Mouse (Mus musculus) MEL (cell line): ENCODE measurements around the gene 4933428G20Rik. TPM values are rescaled to one million over a fixed set of nuclear protein-coding genes. Genes with fewer than 3 reads are reported as not detected.

Source experiments
- DNase-seq: peaks from one replicate; pipeline ENCODE4 v3.0.0; 2011; ENCODE audit warnings: low read depth, low spot score
- H3K27ac ChIP-seq: 2 replicates; pipeline ENCODE4 v1.5.1; 2012; ENCODE audit warnings: low read depth, mild to moderate bottlenecking, control low read depth, low read length, moderate library complexity; ENCODE audit not compliant: control insufficient read depth
- H3K27me3 ChIP-seq, 2 experiments: fragments of 150-350 bp in 1 of 2; sonication (generic) in 1 of 2; 2 replicates each; pipeline ENCODE4 v1.6.1; 2012; ENCODE audit warnings: low read length in 2 of 2, mild to moderate bottlenecking in 2 of 2, improper control_type of control experiment in 1 of 2, moderate library complexity in 1 of 2; ENCODE audit not compliant: insufficient read depth in 2 of 2, control insufficient read depth in 1 of 2
- H3K36me3 ChIP-seq, 2 experiments: 2 replicates each; pipeline ENCODE4 v1.6.1; 2012 to 2014; ENCODE audit warnings: low read length in 2 of 2, improper control_type of control experiment in 1 of 2, inconsistent platforms in 1 of 2, mild to moderate bottlenecking in 1 of 2; ENCODE audit not compliant: insufficient read depth in 2 of 2, control insufficient read depth in 1 of 2
- H3K4me1 ChIP-seq, 2 experiments: fragments of 150-350 bp in 1 of 2; sonication (generic) in 1 of 2; 2 replicates each; pipeline ENCODE4 v1.6.1; 2012; ENCODE audit warnings: low read length in 2 of 2, improper control_type of control experiment in 1 of 2, mild to moderate bottlenecking in 1 of 2; ENCODE audit not compliant: insufficient read depth in 2 of 2, control insufficient read depth in 1 of 2
- H3K4me3 ChIP-seq, 2 experiments: fragments of 150-350 bp in 1 of 2; sonication (generic) in 1 of 2; 2 replicates each; pipeline ENCODE4 v1.5.1; 2012; ENCODE audit warnings: low read depth in 2 of 2, low read length in 2 of 2, mild to moderate bottlenecking in 2 of 2, moderate library complexity in 2 of 2, control low read depth in 1 of 2, improper control_type of control experiment in 1 of 2; ENCODE audit not compliant: control insufficient read depth in 1 of 2, insufficient read depth in 1 of 2
- H3K79me2 ChIP-seq: 2 replicates; pipeline ENCODE4 v1.6.1; 2012; ENCODE audit warnings: mild to moderate bottlenecking, low read length, moderate library complexity; ENCODE audit not compliant: control insufficient read depth, poor library complexity, insufficient read depth
- H3K9ac ChIP-seq: 2 replicates; pipeline ENCODE4 v1.6.1; 2012; ENCODE audit warnings: low read depth, mild to moderate bottlenecking, control low read depth, low read length, moderate library complexity; ENCODE audit not compliant: control insufficient read depth, poor library complexity, severe bottlenecking
- H3K9me3 ChIP-seq: fragments of 150-350 bp; sonication (generic); replicated peaks from 2 replicates; pipeline ENCODE4 v1.6.1; 2012; ENCODE audit warnings: mild to moderate bottlenecking, low read length, improper control_type of control experiment, moderate library complexity; ENCODE audit not compliant: insufficient read depth
- BHLHE40 ChIP-seq: IDR thresholded peaks from 2 replicates; pipeline ENCODE4 v1.6.1; 2012; ENCODE audit warnings: low read depth, mild to moderate bottlenecking, inconsistent platforms, low read length, improper control_type of control experiment, borderline replicate concordance
- CHD1 ChIP-seq: IDR thresholded peaks from 2 replicates; pipeline ENCODE4 v1.6.1; 2012; ENCODE audit warnings: low read depth, mild to moderate bottlenecking, inconsistent platforms, low read length, improper control_type of control experiment
- CHD2 ChIP-seq: IDR thresholded peaks from 2 replicates; pipeline ENCODE4 v1.6.1; 2011; ENCODE audit warnings: low read length, improper control_type of control experiment
- CTCF ChIP-seq, 3 experiments: IDR thresholded peaks in 2 of 3; conservative IDR thresholded peaks in 1 of 3; 2 replicates each; pipeline ENCODE4 v1.5.1; 2011 to 2012; ENCODE audit warnings: low read length in 3 of 3, low read depth in 2 of 3, mild to moderate bottlenecking in 2 of 3, improper control_type of control experiment in 1 of 3, inconsistent platforms in 1 of 3, mixed read lengths in 1 of 3, moderate library complexity in 1 of 3; ENCODE audit not compliant: control insufficient read depth in 1 of 3, insufficient read depth in 1 of 3, poor library complexity in 1 of 3, severe bottlenecking in 1 of 3
- ELF1 ChIP-seq: IDR thresholded peaks from 2 replicates; pipeline ENCODE4 v1.6.1; 2014; ENCODE audit warnings: low read depth, mild to moderate bottlenecking, inconsistent platforms, low read length, improper control_type of control experiment, moderate library complexity
- ETS1 ChIP-seq: IDR thresholded peaks from 2 replicates; pipeline ENCODE4 v1.6.1; 2012; ENCODE audit warnings: low read depth, mild to moderate bottlenecking, inconsistent platforms, low read length, improper control_type of control experiment, moderate library complexity
- GABPA ChIP-seq: IDR thresholded peaks from 2 replicates; pipeline ENCODE4 v1.6.1; 2012; ENCODE audit warnings: low read depth, mild to moderate bottlenecking, inconsistent platforms, low read length, improper control_type of control experiment, moderate library complexity
- JUND ChIP-seq: IDR thresholded peaks from 2 replicates; pipeline ENCODE4 v1.6.1; 2011; ENCODE audit warnings: low read depth, mild to moderate bottlenecking, improper control_type of control experiment, low read length
- KAT2A ChIP-seq: conservative IDR thresholded peaks from 2 replicates; pipeline ENCODE4 v1.6.1; 2012; ENCODE audit warnings: low read depth, low read length, improper control_type of control experiment, inconsistent platforms
- MAFK ChIP-seq: IDR thresholded peaks from 2 replicates; pipeline ENCODE4 v1.6.1; 2011; ENCODE audit warnings: low read depth, mild to moderate bottlenecking, low read length, improper control_type of control experiment, borderline replicate concordance
- MAX ChIP-seq: IDR thresholded peaks from 2 replicates; pipeline ENCODE4 v1.6.1; 2011; ENCODE audit warnings: low read length, improper control_type of control experiment
- MXI1 ChIP-seq: IDR thresholded peaks from 2 replicates; pipeline ENCODE4 v1.6.1; 2011; ENCODE audit warnings: mild to moderate bottlenecking, low read depth, low read length, improper control_type of control experiment
- MYC ChIP-seq: IDR thresholded peaks from 2 replicates; pipeline ENCODE4 v1.6.1; 2011; ENCODE audit warnings: low read depth, mild to moderate bottlenecking, low read length, improper control_type of control experiment, moderate library complexity
- NELFE ChIP-seq: IDR thresholded peaks from 2 replicates; pipeline ENCODE4 v1.6.1; 2011; ENCODE audit warnings: low read depth, low read length, improper control_type of control experiment
- NRF1 ChIP-seq: IDR thresholded peaks from 2 replicates; pipeline ENCODE4 v1.6.1; 2014; ENCODE audit warnings: low read depth, mild to moderate bottlenecking, inconsistent platforms, low read length, improper control_type of control experiment, moderate library complexity; ENCODE audit not compliant: poor library complexity, insufficient read depth, severe bottlenecking
- POLR2A ChIP-seq, 2 experiments: IDR thresholded peaks; 2 replicates each; pipeline ENCODE4 v1.6.1; 2011 to 2012; ENCODE audit warnings: low read length in 2 of 2, mild to moderate bottlenecking in 2 of 2, control low read depth in 1 of 2, improper control_type of control experiment in 1 of 2, low read depth in 1 of 2, moderate library complexity in 1 of 2; ENCODE audit not compliant: control insufficient read depth in 1 of 2, insufficient read depth in 1 of 2, poor library complexity in 1 of 2
- POLR2AphosphoS2 ChIP-seq: IDR thresholded peaks from 2 replicates; pipeline ENCODE4 v1.6.1; 2011; ENCODE audit warnings: low read length, improper control_type of control experiment
- POLR2AphosphoS5 ChIP-seq: IDR thresholded peaks from 2 replicates; pipeline ENCODE4 v1.6.1; 2012; ENCODE audit warnings: low read depth, borderline replicate concordance, mild to moderate bottlenecking, inconsistent platforms, low read length, moderate library complexity, mixed read lengths
- SMC3 ChIP-seq: IDR thresholded peaks from 2 replicates; pipeline ENCODE4 v1.6.1; 2011; ENCODE audit warnings: low read depth, low read length, improper control_type of control experiment
- TAL1 ChIP-seq: IDR thresholded peaks from 2 replicates; pipeline ENCODE4 v1.6.1; 2012; ENCODE audit warnings: mild to moderate bottlenecking, inconsistent platforms, low read length, moderate library complexity, mixed read lengths
- UBTF ChIP-seq: IDR thresholded peaks from 2 replicates; pipeline ENCODE4 v1.6.1; 2012; ENCODE audit warnings: low read depth, mild to moderate bottlenecking, inconsistent platforms, low read length, improper control_type of control experiment, moderate library complexity, borderline replicate concordance; ENCODE audit not compliant: insufficient read depth
- USF1 ChIP-seq: IDR thresholded peaks from 2 replicates; pipeline ENCODE4 v1.6.1; 2014; ENCODE audit warnings: low read depth, mild to moderate bottlenecking, inconsistent platforms, low read length, improper control_type of control experiment, moderate library complexity
- ZC3H11A ChIP-seq: IDR thresholded peaks from 2 replicates; pipeline ENCODE4 v1.6.1; 2012; ENCODE audit warnings: low read depth, mild to moderate bottlenecking, inconsistent platforms, low read length, improper control_type of control experiment
- ZKSCAN1 ChIP-seq: IDR thresholded peaks from 2 replicates; pipeline ENCODE4 v1.6.1; 2012; ENCODE audit warnings: low read depth, mild to moderate bottlenecking, inconsistent platforms, low read length, improper control_type of control experiment, moderate library complexity
- ZMIZ1 ChIP-seq: IDR thresholded peaks from 2 replicates; pipeline ENCODE4 v1.6.1; 2012; ENCODE audit warnings: low read depth, mild to moderate bottlenecking, inconsistent platforms, low read length, improper control_type of control experiment, moderate library complexity
- polyA plus RNA-seq, 2 experiments: library from polyadenylated mRNA; stranded (reverse) in 1 of 2; unstranded in 1 of 2; fragments of >175 nt in 1 of 2; fragments of >200 nt in 1 of 2; gene quantifications; 2 replicates each; pipeline versions ENCODE4 v1.2.1 to v1.2.4; 2012; ENCODE audit warnings: low replicate concordance in 2 of 2, low read depth in 1 of 2; ENCODE audit not compliant: insufficient read length in 2 of 2, insufficient read depth in 1 of 2, missing spikeins in 1 of 2
- total RNA-seq: library from RNA; depleted of rRNA; stranded (reverse); fragments of 300-350 nt; gene quantifications from 2 replicates; pipeline ENCODE4 v1.2.3, GENCODE M21; 2012

The 4933428G20Rik gene
- total and polyA plus RNA-seq, 3 experiments: 0.15 TPM; not detected in 2

DNA sequence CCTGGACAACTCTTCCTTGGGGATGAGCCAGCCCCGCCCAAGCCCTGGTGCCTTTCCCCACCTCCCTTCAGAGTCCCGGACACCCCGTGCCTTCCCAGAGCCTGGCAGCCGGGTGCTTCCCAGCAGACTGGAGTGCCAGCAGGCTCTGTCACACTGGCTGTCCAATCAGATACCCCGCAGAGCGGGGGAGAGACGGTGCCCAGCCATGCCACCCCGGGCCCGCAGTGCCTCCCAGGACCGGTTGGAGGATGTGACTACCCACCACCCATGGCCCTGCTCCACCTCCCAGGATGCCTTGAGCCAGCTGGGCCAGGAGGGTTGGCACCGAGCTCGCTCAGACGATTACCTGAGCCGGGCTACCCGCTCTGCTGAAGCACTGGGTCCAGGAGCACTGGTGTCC, 48.5 kb downstream of the 4933428G20Rik start:
- H3K4me1 ChIP-seq: peaks cover 7 to 13% of the 10 kb centered on the region in 2 experiments
- no peaks in the 10 kb centered on the region for H3K79me2 ChIP-seq
- H3K27ac ChIP-seq: no peak overlapping the region
- no peaks in the 10 kb centered on the region for H3K9me3 ChIP-seq
- TF ChIP-seq ZC3H11A (no peak), POLR2AphosphoS2 (no peak), POLR2AphosphoS5 (no peak), ETS1 (no peak), NRF1 (no peak), MAX (no peak), CHD1 (no peak), CHD2 (no peak), USF1 (no peak), ZKSCAN1 (no peak), MXI1 (no peak), KAT2A (no peak), GABPA (no peak), CTCF (IDR thresholded peaks at IDR 0.05 in 2 of 3, conservative IDR thresholded peaks at IDR 0.05 in 1 of 3; ENCODE audit: control insufficient read depth in 1 of 3, insufficient read depth in 1 of 3, low read depth in 2 of 3, low read length in 3 of 3, poor library complexity in 1 of 3, severe bottlenecking in 1 of 3) (no peak), TAL1 (no peak), POLR2A (IDR thresholded peaks at IDR 0.05; ENCODE audit: control insufficient read depth in 1 of 2, insufficient read depth in 1 of 2, low read depth in 1 of 2, low read length in 2 of 2, poor library complexity in 1 of 2) (no peak), JUND (no peak), UBTF (no peak), ZMIZ1 (no peak)
- TF ChIP-seq, all 39 proteins: peak for 0
- Histone ChIP-seq H3K4me3 (no peak overlapping the region), H3K27me3 (no peaks in the 10 kb centered on the region), H3K36me3 (peaks cover 0 to 8% of the 10 kb centered on the region in 2 experiments; a peak in 2 of 4 replicates), H3K9ac (no peak overlapping the region)
- DNase-seq: no peak

DNA sequence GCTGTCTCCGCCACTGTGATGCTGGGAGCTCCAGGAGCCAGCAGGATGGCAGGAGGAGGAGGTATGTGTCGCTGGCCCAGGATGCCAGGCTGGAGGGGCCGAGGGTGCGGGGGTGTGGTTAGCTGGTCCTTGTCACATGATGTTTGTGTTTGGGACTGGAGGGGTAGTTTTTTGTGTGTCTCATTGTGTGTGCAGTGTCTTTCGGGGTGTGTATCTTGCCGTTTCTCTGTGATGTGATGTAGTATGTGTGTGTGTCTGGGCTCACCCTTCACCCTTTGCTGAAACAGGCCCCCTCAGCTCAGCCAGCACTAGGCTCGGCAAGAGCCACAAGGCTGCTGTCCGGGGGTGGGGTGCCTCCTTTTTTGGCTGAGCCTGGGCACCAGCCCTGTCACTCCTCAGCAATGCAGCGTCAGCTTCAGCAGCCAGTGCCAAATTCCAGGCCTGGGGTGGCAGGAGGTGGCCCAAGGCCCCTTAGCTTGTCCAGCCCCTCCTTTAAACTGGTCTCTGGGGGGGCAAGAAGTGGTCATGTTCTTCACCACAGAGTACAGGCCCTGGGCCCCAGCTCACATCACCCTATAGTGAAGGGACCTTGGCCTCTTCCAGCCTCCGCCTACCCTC, 49.7 kb downstream of the 4933428G20Rik start:
- H3K4me3 ChIP-seq: no peak overlapping the region
- no peak overlapping the region for H3K9ac ChIP-seq
- TF ChIP-seq POLR2AphosphoS5: no peak
- no peak for TF ChIP-seq MAX
- TF ChIP-seq MXI1: no peak
- no peak for TF ChIP-seq SMC3
- no peak for TF ChIP-seq NELFE
- no peak for TF ChIP-seq ZKSCAN1
- TF ChIP-seq GABPA: no peak
- no peak for TF ChIP-seq KAT2A
- TF ChIP-seq ELF1: no peak
- no peak for TF ChIP-seq MAFK
- no peak for TF ChIP-seq MYC
- TF ChIP-seq POLR2A (IDR thresholded peaks at IDR 0.05; ENCODE audit: control insufficient read depth in 1 of 2, insufficient read depth in 1 of 2, low read depth in 1 of 2, low read length in 2 of 2, poor library complexity in 1 of 2): no peak
- TF ChIP-seq BHLHE40: no peak
- H3K27me3 ChIP-seq: no peaks in the 10 kb centered on the region
- H3K27ac ChIP-seq: no peak overlapping the region
- no peaks in the 10 kb centered on the region for H3K79me2 ChIP-seq
- H3K36me3 ChIP-seq: peaks cover 0 to 15% of the 10 kb centered on the region in 2 experiments; a peak in 2 of 4 replicates
- peaks cover 9 to 19% of the 10 kb centered on the region in 2 experiments for H3K4me1 ChIP-seq
- no peaks in the 10 kb centered on the region for H3K9me3 ChIP-seq
- no peak for DNase-seq
